Mouse (Mus musculus) embryonic facial prominence, embryonic 10.5 days (tissue): ENCODE measurements around the gene Ptdss2. TPM values are rescaled to one million over a fixed set of nuclear protein-coding genes. Genes with fewer than 3 reads are reported as not detected.

Source experiments
- DNase-seq: peaks from one replicate; pipeline ENCODE4 v3.0.0-alpha.2; 2017; ENCODE audit warnings: low spot score
- H3K27ac ChIP-seq: fragments of 300-500 bp; sonication (generic); replicated peaks from 2 replicates; pipeline ENCODE4 v1.5.1; 2016; ENCODE audit warnings: mild to moderate bottlenecking
- H3K27me3 ChIP-seq: fragments of 300-500 bp; sonication (generic); replicated peaks from 2 replicates; pipeline ENCODE4 v1.6.1; 2016; ENCODE audit warnings: low read depth, mild to moderate bottlenecking; ENCODE audit not compliant: poor library complexity, severe bottlenecking
- H3K36me3 ChIP-seq: fragments of 300-500 bp; sonication (generic); replicated peaks from 2 replicates; pipeline ENCODE4 v1.6.1; 2016; ENCODE audit warnings: mild to moderate bottlenecking, moderate library complexity
- H3K4me1 ChIP-seq: fragments of 300-500 bp; sonication (generic); 2 replicates; pipeline ENCODE4 v1.6.1; 2016
- H3K4me3 ChIP-seq: fragments of 300-500 bp; sonication (generic); 2 replicates; pipeline ENCODE4 v1.5.1; 2016; ENCODE audit warnings: mild to moderate bottlenecking, moderate library complexity
- H3K9me3 ChIP-seq: fragments of 300-500 bp; sonication (generic); 2 replicates; pipeline ENCODE4 v1.6.1; 2016; ENCODE audit warnings: mild to moderate bottlenecking
- WGBS: fragments of 180-500 bp; shearing (Covaris S2); methylation state at CpG from one replicate; pipeline ENCODE4 v1.1.7; 2016; 5-methylcytosine and 5-hydroxymethylcytosine counted together
- polyA plus RNA-seq: library from polyadenylated mRNA; unstranded; fragments of >200 nt; fragmentation: Nextera tagmentation; extraction: Ambion mirVana; gene quantifications from 2 replicates; pipeline ENCODE4 v1.2.1, GENCODE M21; 2016

The Ptdss2 gene
- polyA plus RNA-seq, 1 experiment from 2014 or later: 77.8 TPM

GRCm38 (mm10) chr7:141096649-141097056 is 25.5 kb upstream of the Ptdss2 start:
- peak; percentile 26 for DNase-seq
- Histone ChIP-seq H3K4me3 (peak overlapping the region; percentile 11; the same call in 1 of the 2 replicates), H3K9me3 (no peaks in the 10 kb centered on the region), H3K4me1 (peaks cover 39% of the 10 kb centered on the region), H3K36me3 (no peaks in the 10 kb centered on the region), H3K27me3 (peaks cover 88% of the 10 kb centered on the region), H3K27ac (no peak overlapping the region)
- 36% methylated on average over 6 of the region's 6 CpGs for WGBS

DNA sequence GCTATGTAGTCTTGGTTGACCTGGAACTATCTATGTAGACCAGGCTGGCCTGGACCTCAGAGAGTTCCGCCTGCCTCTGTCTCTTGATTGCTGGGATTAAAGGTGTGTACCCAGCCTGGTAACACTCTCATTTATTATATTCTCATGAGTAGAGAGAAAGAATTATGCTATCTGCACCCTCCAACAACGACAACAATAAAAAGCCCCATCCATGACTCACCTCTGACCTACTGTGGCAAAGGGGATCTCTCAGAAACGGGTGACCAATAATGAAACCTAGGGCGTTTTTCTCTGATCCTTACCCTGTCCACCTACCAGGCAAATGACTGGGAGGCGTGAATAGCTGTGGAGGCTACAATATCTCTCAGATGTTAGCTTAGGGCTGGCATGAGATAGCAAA is 25.0 kb upstream of the Ptdss2 start:
- Histone ChIP-seq H3K4me3 (no peak overlapping the region), H3K27me3 (peaks cover 88% of the 10 kb centered on the region), H3K36me3 (no peaks in the 10 kb centered on the region), H3K9me3 (no peaks in the 10 kb centered on the region), H3K27ac (no peak overlapping the region), H3K4me1 (peaks cover 34% of the 10 kb centered on the region)
- no peak for DNase-seq
- WGBS: 81% methylated on average over 5 of the region's 5 CpGs

DNA sequence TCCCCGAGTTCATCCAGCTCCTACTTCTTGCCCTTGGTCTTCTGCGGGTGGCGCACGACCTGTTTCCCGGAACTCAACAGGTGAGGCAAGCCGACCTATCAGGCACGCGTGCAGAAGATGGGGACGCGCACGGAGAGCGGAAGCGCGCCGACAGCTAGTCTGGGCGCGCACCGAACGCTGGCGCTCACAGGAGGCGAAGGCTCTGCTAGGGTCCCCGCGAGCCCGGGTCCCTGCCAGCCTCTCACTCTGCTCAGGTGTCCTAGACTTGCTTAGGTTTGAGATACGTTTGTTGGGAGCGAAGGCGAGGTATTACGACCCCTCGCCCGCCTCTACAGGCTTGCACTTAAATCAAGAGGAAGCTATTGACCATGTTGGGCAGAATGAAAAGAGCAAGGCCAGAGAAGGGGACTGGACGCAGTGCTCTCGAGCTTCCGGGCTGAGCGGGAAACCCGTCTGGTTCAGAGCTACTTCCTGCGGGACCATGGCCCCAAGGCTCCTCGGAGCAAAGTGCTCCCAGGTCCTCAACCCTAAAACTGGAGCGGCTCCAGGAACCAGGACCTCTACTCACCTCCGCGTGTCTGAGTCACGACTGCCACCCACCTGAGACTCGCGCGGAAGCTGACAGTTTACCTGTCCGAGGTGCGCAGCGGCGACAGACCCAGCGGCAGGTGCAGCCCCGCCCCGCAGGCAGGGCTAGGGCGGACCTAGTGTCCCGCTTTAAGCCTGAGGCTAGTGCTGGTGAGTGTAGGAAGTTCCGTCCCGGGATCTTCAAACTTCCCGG is 22.1 kb upstream of the Ptdss2 start, which contains the start of gene Sigirr:
TSS of gene Sigirr (minus strand) at position 662 of the 781 bp plus-strand sequence.
- H3K4me3 ChIP-seq: peak within 1 kb of the TSS; percentile 58
- peak; percentile 61 for DNase-seq
- H3K27me3 ChIP-seq: peaks cover 80% of the 10 kb centered on the region
- WGBS: 1% methylated on average over 56 of the region's 56 CpGs
- H3K27ac ChIP-seq: peak within 1 kb of the TSS; percentile 7
- H3K9me3 ChIP-seq: no peaks in the 10 kb centered on the region
- H3K36me3 ChIP-seq: no peaks in the 10 kb centered on the region
- H3K4me1 ChIP-seq: peaks cover 20% of the 10 kb centered on the region

DNA sequence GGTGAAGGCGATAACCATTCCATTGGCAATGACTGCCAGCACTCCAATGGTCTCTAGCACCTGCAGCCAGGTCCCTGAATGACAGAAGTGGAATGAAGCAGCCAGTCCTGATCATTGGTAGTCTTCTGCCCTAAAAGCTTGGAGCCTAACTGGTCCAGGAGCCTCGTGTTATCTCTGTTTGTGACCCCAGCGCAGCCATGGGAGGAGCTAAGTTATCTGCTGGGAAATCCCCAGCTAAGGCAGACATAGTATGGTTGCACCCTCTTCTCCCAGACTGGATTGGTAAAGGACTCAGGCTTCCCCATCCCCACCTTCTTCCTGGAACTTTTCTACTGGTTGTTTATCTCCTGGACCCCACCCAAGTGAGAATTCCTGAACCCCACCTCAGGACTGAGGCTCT is 19.0 kb upstream of the Ptdss2 start:
- no peak overlapping the region for H3K4me3 ChIP-seq
- no peak for DNase-seq
- peaks cover 13% of the 10 kb centered on the region for H3K4me1 ChIP-seq
- WGBS: 77% methylated on average over 3 of the region's 3 CpGs
- H3K27me3 ChIP-seq: peaks cover 57% of the 10 kb centered on the region
- H3K9me3 ChIP-seq: no peaks in the 10 kb centered on the region
- no peaks in the 10 kb centered on the region for H3K36me3 ChIP-seq
- H3K27ac ChIP-seq: no peak overlapping the region

- Histone ChIP-seq H3K4me3 (no peak overlapping the region), H3K36me3 (no peaks in the 10 kb centered on the region), H3K27ac (no peak overlapping the region), H3K27me3 (peaks cover 34% of the 10 kb centered on the region), H3K9me3 (no peaks in the 10 kb centered on the region), H3K4me1 (peaks cover 8% of the 10 kb centered on the region; the same call in 1 of the 2 replicates)
- 90% methylated on average over 9 of the region's 9 CpGs for WGBS
- DNase-seq: no peak
Measured at GRCm38 (mm10) chr7:141115874-141116273, 6.3 kb upstream of the Ptdss2 start.

GRCm38 (mm10) chr7:141117636-141118035 is 4.5 kb upstream of the Ptdss2 start, which contains the start of gene Ano9:
Gene Ano9 (minus strand): TSS chr7:141117806.
- Histone ChIP-seq H3K27ac (peak within 1 kb of the TSS; percentile 30; the same call in 1 of the 2 replicates), H3K36me3 (no peaks in the 10 kb centered on the region), H3K4me3 (peak within 1 kb of the TSS; percentile 40), H3K9me3 (no peaks in the 10 kb centered on the region), H3K4me1 (peaks cover 12% of the 10 kb centered on the region), H3K27me3 (peaks cover 34% of the 10 kb centered on the region)
- 8% methylated on average over 9 of the region's 9 CpGs for WGBS
- DNase-seq: peak; percentile 25

DNA sequence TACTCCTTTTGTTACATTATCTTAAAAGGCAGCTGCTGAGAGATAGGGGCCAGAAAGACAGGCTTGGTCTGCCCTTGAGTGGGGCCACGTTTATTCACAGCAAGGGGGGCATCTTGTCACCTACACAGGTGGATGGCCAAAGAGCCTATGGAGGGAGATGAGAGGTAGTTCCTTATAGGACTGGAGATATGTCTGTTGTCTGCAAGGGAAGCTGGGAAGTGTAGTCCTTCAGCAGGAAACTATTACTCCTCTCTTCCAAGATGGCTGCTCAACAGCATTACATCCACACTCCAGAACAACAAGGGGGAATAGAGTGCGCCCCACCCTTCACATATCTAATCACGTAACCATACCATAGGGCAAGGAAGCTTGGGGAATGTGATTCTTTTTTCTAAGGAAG is 2.7 kb upstream of the Ptdss2 start:
- no peaks in the 10 kb centered on the region for H3K9me3 ChIP-seq
- no peaks in the 10 kb centered on the region for H3K36me3 ChIP-seq
- H3K4me1 ChIP-seq: peaks cover 19% of the 10 kb centered on the region
- WGBS: 74% methylated on average over 3 of the region's 3 CpGs
- H3K27me3 ChIP-seq: peaks cover 34% of the 10 kb centered on the region
- H3K4me3 ChIP-seq: no peak overlapping the region
- DNase-seq: no peak
- no peak overlapping the region for H3K27ac ChIP-seq

DNA sequence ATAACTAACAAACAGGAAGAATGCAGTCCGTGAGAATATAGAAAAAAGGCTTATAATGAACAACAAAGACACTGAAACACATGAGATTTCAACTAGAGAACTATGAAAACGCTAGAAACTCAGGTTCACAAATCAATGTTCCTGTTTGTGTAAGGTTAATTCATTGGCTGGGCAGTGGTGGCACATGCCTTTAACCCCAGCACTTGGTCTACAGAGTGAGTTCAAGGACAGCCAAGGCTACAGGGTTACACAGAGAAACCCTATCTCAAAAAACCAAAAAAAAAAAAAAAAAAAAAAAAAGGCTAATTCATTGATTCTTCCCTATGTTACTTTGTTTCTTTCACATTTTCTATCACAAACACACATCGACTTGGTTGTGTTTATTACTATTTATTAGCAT is 1.6 kb upstream of the Ptdss2 start:
- Histone ChIP-seq H3K4me1 (peaks cover 19% of the 10 kb centered on the region), H3K27ac (no peak overlapping the region), H3K27me3 (peaks cover 28% of the 10 kb centered on the region), H3K4me3 (no peak overlapping the region), H3K9me3 (no peaks in the 10 kb centered on the region), H3K36me3 (no peaks in the 10 kb centered on the region)
- WGBS: 89% methylated on average over 3 of the region's 3 CpGs
- DNase-seq: no peak

DNA sequence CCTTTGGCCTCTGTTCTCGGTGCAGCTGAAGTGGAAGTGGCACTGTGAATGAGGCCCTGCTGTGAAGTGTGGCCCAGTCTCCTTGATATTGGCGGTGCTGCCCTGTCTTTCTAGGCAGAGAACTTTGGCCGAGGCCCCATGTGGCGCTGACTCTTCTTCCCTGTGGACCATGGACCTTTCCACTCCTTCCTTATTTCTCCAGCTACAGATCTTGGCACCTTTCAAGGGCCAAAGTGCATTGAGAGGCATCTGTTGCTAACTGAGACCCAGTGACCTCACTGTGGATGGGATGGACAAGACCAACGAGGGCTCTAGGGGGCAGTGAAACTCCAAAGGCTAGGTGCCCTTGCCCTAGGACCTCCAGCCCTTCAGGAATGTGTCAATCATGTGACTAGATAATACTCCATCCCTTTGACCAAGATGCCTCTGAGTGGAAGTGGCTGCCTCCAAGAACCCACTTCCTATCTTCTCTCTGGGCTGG is 1.1 kb upstream of the Ptdss2 start:
- no peak for DNase-seq
- Histone ChIP-seq H3K4me3 (no peak overlapping the region), H3K9me3 (no peaks in the 10 kb centered on the region), H3K36me3 (no peaks in the 10 kb centered on the region), H3K27me3 (peaks cover 25% of the 10 kb centered on the region), H3K27ac (no peak overlapping the region), H3K4me1 (peaks cover 19% of the 10 kb centered on the region)
- 77% methylated on average over 5 of the region's 5 CpGs for WGBS

DNA sequence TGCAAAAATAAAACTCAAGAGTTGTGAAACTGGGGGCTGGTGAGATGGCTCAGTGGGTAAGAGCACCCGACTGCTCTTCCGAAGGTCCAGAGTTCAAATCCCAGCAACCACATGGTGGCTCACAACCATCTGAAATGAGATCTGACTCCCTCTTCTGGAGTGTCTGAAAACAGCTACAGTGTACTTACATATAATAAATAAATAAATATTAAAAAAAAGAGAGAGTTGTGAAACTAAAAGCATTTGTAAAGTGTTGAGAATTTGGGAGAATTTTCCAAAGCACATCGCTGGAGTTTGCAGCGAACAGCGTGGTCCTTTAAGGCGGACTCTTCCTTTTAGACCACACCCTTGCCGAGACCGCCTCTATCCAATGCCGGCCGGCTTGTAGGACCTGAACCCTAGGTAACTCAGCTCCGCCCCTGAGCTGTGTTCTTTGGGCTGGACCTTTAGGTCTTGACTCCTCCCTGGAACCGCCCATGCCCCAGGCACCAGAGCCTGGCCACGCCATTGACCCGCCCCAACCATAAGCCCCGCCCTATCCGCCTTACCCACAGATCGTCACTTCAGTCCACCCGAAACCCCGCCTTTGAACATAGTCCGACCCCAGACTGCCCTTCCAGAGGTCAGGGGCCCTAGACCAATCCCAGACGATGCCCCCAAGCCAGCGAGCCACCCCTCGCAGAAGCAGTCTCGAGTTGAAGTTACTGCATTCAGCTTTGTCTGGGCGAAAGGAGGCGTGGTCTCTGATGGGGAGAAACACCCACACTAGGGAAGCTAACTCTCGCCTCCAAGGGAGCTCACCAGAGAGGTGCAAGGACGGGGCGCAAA is 721 bp downstream of the Ptdss2 start:
- Histone ChIP-seq H3K4me3 (peak overlapping the region; percentile 59), H3K27ac (peak overlapping the region; percentile 84), H3K9me3 (no peaks in the 10 kb centered on the region), H3K4me1 (peaks cover 14% of the 10 kb centered on the region), H3K27me3 (peaks cover 7% of the 10 kb centered on the region), H3K36me3 (no peaks in the 10 kb centered on the region)
- DNase-seq: peak; percentile 99
- WGBS: 2% methylated on average over 29 of the region's 29 CpGs

DNA sequence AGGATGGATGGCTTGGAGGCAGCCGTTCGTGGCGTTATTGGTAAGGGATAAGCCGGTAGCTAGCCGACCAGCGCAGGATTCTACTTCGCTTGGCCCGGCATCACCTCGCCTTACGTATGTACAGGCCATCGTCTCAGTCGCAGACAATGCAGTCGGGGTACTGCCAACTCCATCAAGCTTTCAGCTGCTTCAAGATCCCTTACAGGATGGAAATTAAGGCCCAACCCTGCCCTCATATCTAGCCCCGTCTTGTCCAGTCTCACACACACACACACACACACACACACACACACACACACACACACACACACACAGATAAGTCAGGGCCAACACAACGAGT is 1.3 kb downstream of the Ptdss2 start:
- WGBS: 4% methylated on average over 15 of the region's 15 CpGs
- Histone ChIP-seq H3K4me3 (peak overlapping the region; percentile 59), H3K9me3 (no peaks in the 10 kb centered on the region), H3K4me1 (peaks cover 12% of the 10 kb centered on the region), H3K36me3 (no peaks in the 10 kb centered on the region), H3K27ac (peak overlapping the region; percentile 84), H3K27me3 (peaks cover 2% of the 10 kb centered on the region)
- no peak for DNase-seq

GRCm38 (mm10) chr7:141131024-141131820 is 9.0 kb downstream of the Ptdss2 start:
- Histone ChIP-seq H3K9me3 (no peaks in the 10 kb centered on the region), H3K27me3 (no peaks in the 10 kb centered on the region), H3K4me1 (peaks cover 22% of the 10 kb centered on the region), H3K36me3 (peaks cover 25% of the 10 kb centered on the region), H3K4me3 (peak overlapping the region; percentile 84), H3K27ac (peak overlapping the region; percentile 93)
- peak; percentile 97 for DNase-seq
- WGBS: 1% methylated on average over 59 of the region's 59 CpGs
